Mouse (Mus musculus) limb, embryonic 10.5 days (tissue): Measurements from ENCODE around the gene Fgfr2. TPM values are rescaled to one million over a fixed set of nuclear protein-coding genes. Genes with fewer than 3 reads are reported as not detected.
A peak's percentile ranks its signal among the peaks of the same experiment; 100 is the strongest.

ENCODE experiments used
- DNase-seq: peaks from one replicate; pipeline ENCODE4 v3.0.0-alpha.2; 2017; ENCODE audit warnings: low spot score
- H3K27ac ChIP-seq: fragments of 300-500 bp; sonication (generic); 2 replicates; pipeline ENCODE4 v1.5.1; 2016; ENCODE audit warnings: mild to moderate bottlenecking
- H3K27me3 ChIP-seq: fragments of 300-500 bp; sonication (generic); 2 replicates; pipeline ENCODE4 v1.6.1; 2016; ENCODE audit warnings: low read depth, mild to moderate bottlenecking; ENCODE audit not compliant: poor library complexity, severe bottlenecking
- H3K36me3 ChIP-seq: fragments of 300-500 bp; sonication (generic); 2 replicates; pipeline ENCODE4 v1.6.1; 2016; ENCODE audit warnings: mild to moderate bottlenecking, moderate library complexity
- H3K4me1 ChIP-seq: fragments of 300-500 bp; sonication (generic); 2 replicates; pipeline ENCODE4 v1.6.1; 2016
- H3K4me3 ChIP-seq: fragments of 300-500 bp; sonication (generic); 2 replicates; pipeline ENCODE4 v1.5.1; 2016; ENCODE audit warnings: mild to moderate bottlenecking, moderate library complexity
- H3K9me3 ChIP-seq: fragments of 300-500 bp; sonication (generic); replicated peaks from 2 replicates; pipeline ENCODE4 v1.6.1; 2016; ENCODE audit warnings: mild to moderate bottlenecking
- WGBS: fragments of 180-500 bp; shearing (Covaris S2); methylation state at CpG from one replicate; pipeline ENCODE4 v1.1.7; 2016; 5-methylcytosine and 5-hydroxymethylcytosine counted together
- polyA plus RNA-seq: library from polyadenylated mRNA; unstranded; fragments of >200 nt; fragmentation: Nextera tagmentation; extraction: Ambion mirVana; gene quantifications from 2 replicates; pipeline ENCODE4 v1.2.1, GENCODE M21; 2016

The Fgfr2 gene
- polyA plus RNA-seq, 1 experiment from 2014 or later = 64.4 TPM

DNA sequence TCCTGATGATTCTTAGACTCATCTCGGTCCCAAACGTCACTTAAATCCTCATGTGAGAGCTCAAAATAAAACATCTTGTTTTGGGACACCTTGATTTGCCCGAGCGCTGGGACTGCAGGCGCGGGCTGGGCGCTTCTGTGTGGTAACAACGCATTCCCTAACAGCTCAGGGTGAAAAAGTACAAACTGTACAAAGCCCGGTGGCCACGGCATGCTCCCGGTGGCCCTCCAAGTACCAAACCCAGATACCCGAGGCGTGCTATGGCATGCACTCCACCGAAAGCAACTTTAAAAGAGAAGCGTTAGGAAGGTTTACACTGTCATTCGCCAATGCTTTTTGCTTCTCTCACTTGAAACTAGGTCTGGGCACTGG lies 2187.7 kb downstream of the Fgfr2 start:
- H3K27me3 ChIP-seq = peaks cover 83% of the 10 kb centered on the region
- H3K9me3 ChIP-seq = no peaks in the 10 kb centered on the region
- WGBS = 11% methylated on average over 16 of the region's 16 CpGs
- peak overlapping the region; percentile 57 for H3K4me3 ChIP-seq
- H3K36me3 ChIP-seq = no peaks in the 10 kb centered on the region
- H3K27ac ChIP-seq = no peak overlapping the region
- DNase-seq = no peak
- H3K4me1 ChIP-seq = peaks cover 17% of the 10 kb centered on the region

DNA sequence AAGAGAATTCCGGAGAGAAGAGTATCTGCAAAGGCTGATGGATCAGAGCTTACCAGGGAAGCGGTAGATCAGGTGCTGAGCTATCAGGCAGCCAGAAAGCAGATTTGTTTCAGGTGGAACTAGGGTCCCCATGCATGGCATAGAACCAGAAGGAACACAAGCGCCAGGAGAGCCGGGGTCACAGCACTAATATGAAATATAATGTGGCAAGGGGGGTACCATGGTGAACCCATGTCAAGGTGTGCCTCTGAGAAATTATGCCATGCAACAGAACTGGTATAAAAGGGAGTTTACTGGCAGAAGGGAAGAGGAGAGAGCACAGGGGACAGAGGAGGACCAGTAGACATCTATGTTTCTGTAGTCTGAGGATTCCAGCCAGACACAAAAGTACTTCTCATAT lies 2188.5 kb downstream of the Fgfr2 start:
- WGBS = 85% methylated on average over 4 of the region's 4 CpGs
- Histone ChIP-seq H3K4me1 (peaks cover 17% of the 10 kb centered on the region), H3K27me3 (peaks cover 76% of the 10 kb centered on the region), H3K27ac (no peak overlapping the region), H3K4me3 (no peak overlapping the region), H3K36me3 (no peaks in the 10 kb centered on the region), H3K9me3 (no peaks in the 10 kb centered on the region)
- no peak for DNase-seq

DNA sequence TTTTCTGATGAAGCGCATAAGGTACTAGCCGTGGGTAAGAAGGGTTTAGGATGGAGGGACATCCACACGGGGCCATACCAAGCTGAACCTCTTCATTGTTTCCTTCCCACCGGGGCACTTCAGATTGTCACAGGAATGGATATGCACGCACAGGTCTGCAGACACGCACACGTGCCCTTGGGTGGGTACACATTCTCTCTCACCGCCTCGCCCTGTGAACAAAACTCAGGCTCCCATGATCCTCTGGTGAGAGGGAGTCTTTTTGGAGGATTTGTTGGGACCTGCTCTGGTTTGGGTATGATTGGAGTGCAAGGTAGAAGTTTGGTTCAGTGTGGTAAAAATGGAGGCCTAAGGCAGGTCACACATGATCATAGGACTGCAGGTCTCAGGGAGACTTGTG lies 2190.2 kb downstream of the Fgfr2 start:
- 82% methylated on average over 9 of the region's 9 CpGs for WGBS
- no peak for DNase-seq
- Histone ChIP-seq H3K27me3 (peaks cover 59% of the 10 kb centered on the region), H3K27ac (no peak overlapping the region), H3K4me3 (no peak overlapping the region), H3K4me1 (peaks cover 17% of the 10 kb centered on the region), H3K36me3 (no peaks in the 10 kb centered on the region), H3K9me3 (no peaks in the 10 kb centered on the region)

DNA sequence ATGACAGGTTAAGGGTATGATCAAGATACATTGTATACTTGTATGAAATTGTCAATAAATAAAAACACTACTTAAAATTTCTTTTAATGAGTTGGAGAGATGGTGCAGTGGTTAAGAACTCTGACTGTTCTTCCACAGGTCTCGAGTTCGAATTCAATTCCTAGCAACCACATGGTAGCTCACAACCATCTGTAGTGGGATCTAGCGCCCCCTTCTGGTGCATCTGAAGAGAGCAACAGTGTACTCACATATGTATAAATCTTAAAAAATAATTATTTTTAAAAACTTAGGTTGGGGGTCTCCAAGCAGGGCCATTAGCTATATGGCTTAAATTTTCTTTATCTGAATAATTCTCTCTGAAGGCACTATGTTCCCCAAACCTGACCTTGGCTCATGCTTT lies 2192.7 kb downstream of the Fgfr2 start:
- WGBS = 71% methylated on average over 3 of the region's 3 CpGs
- Histone ChIP-seq H3K27me3 (peaks cover 34% of the 10 kb centered on the region), H3K9me3 (no peaks in the 10 kb centered on the region), H3K4me1 (peaks cover 2% of the 10 kb centered on the region), H3K4me3 (no peak overlapping the region), H3K27ac (no peak overlapping the region), H3K36me3 (no peaks in the 10 kb centered on the region)
- DNase-seq = no peak

- DNase-seq = no peak
- WGBS = 84% methylated on average over 13 of the region's 13 CpGs
- H3K4me3 ChIP-seq = no peak overlapping the region
These were observed 2200.0 kb downstream of the Fgfr2 start for GRCm38 (mm10) chr7:130922981-130923731.

GRCm38 (mm10) chr7:130918260-130918659 lies 2204.9 kb downstream of the Fgfr2 start:
- WGBS = 80% methylated on average over 2 of the region's 2 CpGs
- H3K4me1 ChIP-seq = no peaks in the 10 kb centered on the region
- no peaks in the 10 kb centered on the region for H3K9me3 ChIP-seq
- no peak overlapping the region for H3K27ac ChIP-seq
- no peaks in the 10 kb centered on the region for H3K36me3 ChIP-seq
- H3K27me3 ChIP-seq = no peaks in the 10 kb centered on the region
- DNase-seq = no peak
- no peak overlapping the region for H3K4me3 ChIP-seq

More at GRCm38 (mm10) chr7:130922981-130923731, 2200.0 kb downstream of the Fgfr2 start:
- H3K27ac ChIP-seq = no peak overlapping the region
- no peaks in the 10 kb centered on the region for H3K36me3 ChIP-seq
- no peaks in the 10 kb centered on the region for H3K27me3 ChIP-seq
- H3K9me3 ChIP-seq = no peaks in the 10 kb centered on the region
- no peaks in the 10 kb centered on the region for H3K4me1 ChIP-seq

- Histone ChIP-seq H3K4me3 (no peak overlapping the region), H3K9me3 (no peaks in the 10 kb centered on the region), H3K27ac (no peak overlapping the region), H3K36me3 (peaks cover 6% of the 10 kb centered on the region; the same call in 1 of the 2 replicates), H3K4me1 (no peaks in the 10 kb centered on the region), H3K27me3 (no peaks in the 10 kb centered on the region)
- DNase-seq = no peak
- 70% methylated on average over 5 of the region's 5 CpGs for WGBS
These were observed 2208.3 kb downstream of the Fgfr2 start for GRCm38 (mm10) chr7:130914693-130915363.

- Histone ChIP-seq H3K27ac (no peak overlapping the region), H3K4me1 (no peaks in the 10 kb centered on the region), H3K36me3 (peaks cover 6% of the 10 kb centered on the region; the same call in 1 of the 2 replicates), H3K4me3 (no peak overlapping the region), H3K27me3 (no peaks in the 10 kb centered on the region), H3K9me3 (no peaks in the 10 kb centered on the region)
- 95% methylated on average over 14 of the region's 14 CpGs for WGBS
- DNase-seq = no peak
These were observed 2212.3 kb downstream of the Fgfr2 start for GRCm38 (mm10) chr7:130910841-130911240.

GRCm38 (mm10) chr7:130904571-130905365 lies 2218.4 kb downstream of the Fgfr2 start:
- no peak for DNase-seq
- WGBS = 92% methylated on average over 13 of the region's 13 CpGs
- no peak overlapping the region for H3K4me3 ChIP-seq
- H3K4me1 ChIP-seq = no peaks in the 10 kb centered on the region
- no peak overlapping the region for H3K27ac ChIP-seq
- no peaks in the 10 kb centered on the region for H3K9me3 ChIP-seq
- H3K27me3 ChIP-seq = no peaks in the 10 kb centered on the region
- 0 out of 2 replicates have a peak, but pooled peaks cover 3% of the 10 kb centered on the region for H3K36me3 ChIP-seq

DNA sequence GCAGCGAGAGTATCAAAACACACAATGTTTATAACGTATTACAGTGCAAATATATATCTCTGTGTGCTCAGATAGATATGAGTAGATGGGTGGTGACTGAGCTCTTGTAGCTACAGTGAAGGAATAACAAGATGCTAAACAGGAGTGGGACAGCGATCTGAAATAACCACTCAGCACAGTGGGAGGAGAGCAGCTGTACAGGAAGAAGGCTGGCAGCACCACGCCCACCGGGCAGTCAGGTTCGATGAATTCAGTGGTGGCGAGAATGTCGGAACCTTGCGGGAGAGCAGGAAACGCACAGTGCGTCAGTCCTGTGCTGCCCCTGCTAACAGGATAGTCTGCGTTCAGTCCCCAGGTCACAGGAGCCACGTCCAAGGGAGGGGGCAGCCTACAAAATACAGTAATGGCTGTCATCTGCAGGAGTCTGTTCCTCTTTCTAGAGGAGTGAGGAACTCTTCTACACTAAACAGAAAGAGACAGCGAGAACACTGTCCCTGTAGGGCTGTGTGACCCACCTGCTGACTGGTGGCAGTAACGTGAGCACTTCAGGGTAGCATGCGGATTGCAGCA lies 2219.6 kb downstream of the Fgfr2 start:
- 92% methylated on average over 16 of the region's 16 CpGs for WGBS
- Histone ChIP-seq H3K4me1 (no peaks in the 10 kb centered on the region), H3K4me3 (no peak overlapping the region), H3K27me3 (no peaks in the 10 kb centered on the region), H3K27ac (no peak overlapping the region), H3K36me3 (0 out of 2 replicates have a peak, but pooled peaks cover 7% of the 10 kb centered on the region), H3K9me3 (no peaks in the 10 kb centered on the region)
- no peak for DNase-seq

DNA sequence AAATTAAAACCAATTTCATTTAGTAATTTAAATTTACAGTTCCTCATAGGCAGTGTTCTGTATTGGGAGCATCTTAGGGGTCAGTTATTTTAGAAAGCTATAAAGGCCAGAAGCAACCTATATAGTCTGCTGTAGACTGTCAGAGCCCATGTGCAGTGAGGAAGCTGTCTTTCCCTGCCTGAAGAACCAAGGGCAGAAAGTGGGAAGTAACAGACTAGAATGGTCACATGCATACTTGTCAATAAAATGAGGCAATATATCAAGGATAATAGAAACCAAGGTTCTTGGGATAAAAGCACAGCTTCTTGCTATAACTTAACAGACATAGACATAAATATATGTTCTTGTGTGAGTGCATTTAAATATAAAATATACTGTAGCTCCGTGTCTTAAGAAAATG lies 2220.2 kb downstream of the Fgfr2 start:
- Histone ChIP-seq H3K4me3 (no peak overlapping the region), H3K4me1 (no peaks in the 10 kb centered on the region), H3K36me3 (0 out of 2 replicates have a peak, but pooled peaks cover 9% of the 10 kb centered on the region), H3K9me3 (no peaks in the 10 kb centered on the region), H3K27ac (no peak overlapping the region), H3K27me3 (no peaks in the 10 kb centered on the region)
- no peak for DNase-seq
- 98% methylated on average over 1 of the region's 1 CpGs for WGBS

DNA sequence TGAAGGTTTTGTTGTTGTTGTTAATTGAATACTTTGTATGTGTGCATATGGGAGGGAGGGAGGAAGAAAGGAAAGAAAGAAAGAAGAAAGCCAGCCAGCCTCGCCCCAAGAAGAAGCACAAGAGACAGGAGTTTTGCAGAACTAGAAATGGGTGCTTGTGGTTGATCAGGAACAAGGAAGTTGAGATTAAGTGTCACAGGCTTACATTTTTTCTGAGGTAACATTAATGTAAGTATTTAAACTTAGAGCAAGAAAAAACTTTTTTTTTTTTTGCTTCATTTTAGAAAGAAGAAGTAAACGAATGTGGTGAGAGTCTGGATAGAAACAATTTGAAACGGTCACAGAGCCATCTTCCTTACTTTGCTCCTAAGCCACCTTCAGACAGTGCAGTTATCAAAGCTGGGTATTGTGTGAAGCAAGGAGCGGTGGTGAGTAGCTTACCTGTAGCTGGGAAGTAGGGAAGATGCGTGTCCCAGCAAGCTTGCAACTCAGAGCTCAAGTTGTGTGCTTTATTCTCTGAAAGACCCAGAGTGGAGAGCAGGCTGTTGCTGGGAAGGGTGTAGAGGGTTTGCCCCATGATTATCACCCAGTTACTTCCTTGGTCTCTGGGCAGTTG lies 2222.8 kb downstream of the Fgfr2 start:
- H3K27me3 ChIP-seq = no peaks in the 10 kb centered on the region
- 0 out of 2 replicates have a peak, but pooled peaks cover 9% of the 10 kb centered on the region for H3K36me3 ChIP-seq
- H3K4me1 ChIP-seq = no peaks in the 10 kb centered on the region
- no peak overlapping the region for H3K27ac ChIP-seq
- no peak overlapping the region for H3K4me3 ChIP-seq
- 90% methylated on average over 5 of the region's 5 CpGs for WGBS
- no peaks in the 10 kb centered on the region for H3K9me3 ChIP-seq
- DNase-seq = no peak
